In the genomic region with DNA sequence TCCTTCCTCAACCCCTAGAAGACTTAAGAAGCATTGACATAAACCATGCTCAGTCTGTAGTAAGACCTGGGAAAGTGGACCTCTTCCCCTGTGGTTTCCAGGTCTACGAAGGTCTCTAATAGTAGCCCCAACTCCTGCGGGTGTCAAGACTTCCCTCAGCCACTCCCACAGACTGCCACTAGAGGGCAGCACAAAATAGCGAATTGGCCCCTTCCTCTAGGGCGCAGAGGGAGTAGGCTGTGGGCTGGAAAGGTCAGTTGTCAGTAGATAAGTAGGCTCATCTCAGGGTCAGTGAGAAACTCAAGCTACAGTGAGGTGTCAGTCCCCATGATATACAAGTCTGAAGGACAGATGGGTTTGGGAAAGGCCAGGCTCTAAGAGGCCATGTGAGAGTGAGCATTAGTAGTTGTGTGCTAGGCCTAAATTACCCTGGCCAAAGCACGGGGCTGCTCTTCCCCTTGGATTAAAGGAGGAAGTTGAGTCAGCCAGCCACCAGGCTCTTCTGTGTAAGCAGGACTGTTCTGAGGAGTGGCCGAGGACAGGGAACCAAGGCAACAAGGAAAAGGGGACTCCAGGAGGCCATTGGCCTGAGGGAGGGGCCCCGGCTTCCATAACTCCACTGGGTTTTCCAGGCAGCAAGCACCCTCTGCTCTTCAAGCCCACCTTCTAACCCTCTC, we compare ENCODE assay signal across 1 mouse cellular context.
A peak's percentile ranks its signal among the peaks of the same experiment; 100 is the strongest.
TF ChIP-seq lines count a peak whose summit lies in the region.

No protein-coding gene starts in this region.

TF ChIP-seq in MEL, 35 proteins besides CTCF, POLR2A, EP300 and RAD21 (continued from another document):
- TF ChIP-seq TAL1 (IDR thresholded peaks at IDR 0.05; ENCODE audit: low read length), result no peak
- TF ChIP-seq MAX (IDR thresholded peaks at IDR 0.05; ENCODE audit: low read length), result no peak
- no peak for TF ChIP-seq MAFK (IDR thresholded peaks at IDR 0.05; ENCODE audit: borderline replicate concordance, low read depth, low read length)
- peak; percentile 28; the same call in 1 of the 2 replicates for TF ChIP-seq ZNF384 (IDR thresholded peaks at IDR 0.05; ENCODE audit: low read depth, low read length)
- TF ChIP-seq RCOR1 (IDR thresholded peaks at IDR 0.05; ENCODE audit: low read depth, low read length), result no peak
- TF ChIP-seq ETS1 (IDR thresholded peaks at IDR 0.05; ENCODE audit: low read depth, low read length), result no peak
- peak; percentile 55; the same call in 1 of the 2 replicates for TF ChIP-seq SIN3A (IDR thresholded peaks at IDR 0.05; ENCODE audit: low read length)
- TF ChIP-seq MYB (IDR thresholded peaks at IDR 0.05; ENCODE audit: low read depth, low read length), result no peak
- TF ChIP-seq USF2 (IDR thresholded peaks at IDR 0.05; ENCODE audit: borderline replicate concordance in 1 of 2, insufficient read depth in 1 of 2, low read depth in 1 of 2, low read length in 2 of 2), result no peak
- TF ChIP-seq MAZ (IDR thresholded peaks at IDR 0.05; ENCODE audit: low read depth, low read length), result peak; percentile 85
- no peak for TF ChIP-seq MXI1 (IDR thresholded peaks at IDR 0.05; ENCODE audit: low read depth, low read length)
- no peak for TF ChIP-seq ZMIZ1 (IDR thresholded peaks at IDR 0.05; ENCODE audit: low read depth, low read length)
- no peak for TF ChIP-seq HCFC1 (IDR thresholded peaks at IDR 0.05; ENCODE audit: low read depth, low read length)
- no peak for TF ChIP-seq NELFE (IDR thresholded peaks at IDR 0.05; ENCODE audit: low read depth, low read length)
- no peak for TF ChIP-seq E2F4 (IDR thresholded peaks at IDR 0.05; ENCODE audit: borderline replicate concordance, low read depth, low read length)
- no peak for TF ChIP-seq ELF1 (IDR thresholded peaks at IDR 0.05; ENCODE audit: low read depth, low read length)
- TF ChIP-seq SMC3 (IDR thresholded peaks at IDR 0.05; ENCODE audit: low read depth, low read length), result peak; percentile 93
